Mouse (Mus musculus): ENCODE data around the gene Ccdc12.

Gene Ccdc12

DNA sequence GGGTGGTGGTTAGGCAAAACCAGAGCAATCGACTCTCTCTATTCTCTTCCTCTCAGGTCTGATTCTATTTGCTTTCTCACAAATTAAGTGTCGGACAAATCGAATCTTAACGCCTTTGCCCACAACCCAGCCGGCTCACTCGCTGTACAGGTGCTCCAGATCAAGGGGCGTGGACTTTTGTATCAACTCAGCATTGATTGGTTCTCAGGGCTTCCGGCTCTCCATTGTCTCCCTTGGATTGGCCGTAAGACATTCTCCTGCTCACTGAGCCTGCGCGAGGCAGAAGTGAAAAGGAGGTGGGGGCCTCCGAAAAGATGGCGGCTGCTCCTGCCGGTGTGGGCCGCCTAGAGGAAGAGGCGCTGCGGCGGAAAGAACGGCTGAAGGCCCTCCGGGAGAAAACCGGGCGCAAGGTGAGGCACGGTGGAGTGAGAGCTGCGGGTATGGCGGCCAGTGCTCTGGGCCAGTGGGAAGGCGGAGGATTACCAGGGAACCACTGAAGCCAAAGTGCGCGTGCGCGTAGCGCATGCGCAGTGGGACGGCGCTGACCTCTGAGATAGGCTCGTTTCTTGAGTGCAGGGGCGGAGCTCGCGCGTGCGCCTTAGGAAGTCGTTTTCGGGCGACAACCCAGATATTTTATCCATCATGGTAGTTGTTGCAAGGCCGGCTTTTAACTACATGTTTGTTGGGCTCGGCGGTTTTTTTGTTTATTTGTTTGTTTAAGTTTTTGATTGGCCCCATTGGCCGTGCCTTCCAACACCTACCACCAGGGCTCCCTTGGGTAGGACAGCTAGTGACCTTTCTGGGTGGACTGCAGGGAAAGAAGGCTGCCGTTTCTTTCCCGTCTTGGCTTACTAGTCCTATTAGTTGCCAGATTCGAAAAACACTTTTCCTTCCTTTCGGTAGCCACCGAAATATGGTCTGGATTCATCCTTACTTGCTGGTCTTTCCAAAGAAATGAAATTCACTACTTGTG, at the start of gene Ccdc12:
TSS of gene Ccdc12 (plus strand) at position 255 of the 973 bp plus-strand sequence.
- DNase-seq = peak; percentile 97

DNA sequence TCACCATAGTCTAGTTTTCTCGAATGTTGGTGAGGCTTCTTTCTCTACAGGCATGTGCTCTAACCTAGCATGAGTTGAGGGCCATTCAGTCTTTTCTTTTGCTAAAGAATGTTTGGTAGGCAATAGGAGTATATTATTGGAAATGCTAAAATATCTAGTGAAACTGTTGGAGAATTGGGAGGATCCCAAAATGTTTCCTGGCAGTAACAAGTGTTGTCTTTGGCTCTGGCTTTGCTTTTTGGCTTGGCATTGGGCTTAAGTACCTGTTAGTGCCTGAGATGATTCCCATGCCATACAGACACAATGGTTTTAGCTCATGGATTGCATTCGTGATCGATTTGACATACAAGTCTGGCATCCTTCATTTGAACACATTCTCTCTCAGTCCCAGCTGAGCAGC, 44.8 kb upstream of the Ccdc12 start:
- no peak for DNase-seq

DNA sequence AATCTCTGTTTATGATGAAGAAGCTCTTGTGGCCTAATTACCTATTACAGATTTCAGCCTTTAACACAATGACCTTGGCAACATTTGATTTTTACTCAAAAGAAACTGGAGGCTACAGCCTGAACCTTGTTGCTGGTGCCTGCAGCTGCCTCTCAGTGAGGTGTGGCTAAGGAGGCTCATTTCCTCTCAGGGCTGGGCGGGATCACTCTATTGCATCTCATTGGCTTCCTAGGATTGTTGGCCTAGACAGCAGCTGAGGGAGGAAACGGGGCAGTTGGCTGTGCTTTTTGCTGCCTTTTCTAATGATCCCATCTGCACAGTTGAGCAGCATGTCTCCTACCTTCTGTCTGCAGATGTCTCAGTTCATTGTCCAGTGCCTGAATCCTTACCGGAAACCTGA, 39.2 kb upstream of the Ccdc12 start:
- no peak for DNase-seq

DNA sequence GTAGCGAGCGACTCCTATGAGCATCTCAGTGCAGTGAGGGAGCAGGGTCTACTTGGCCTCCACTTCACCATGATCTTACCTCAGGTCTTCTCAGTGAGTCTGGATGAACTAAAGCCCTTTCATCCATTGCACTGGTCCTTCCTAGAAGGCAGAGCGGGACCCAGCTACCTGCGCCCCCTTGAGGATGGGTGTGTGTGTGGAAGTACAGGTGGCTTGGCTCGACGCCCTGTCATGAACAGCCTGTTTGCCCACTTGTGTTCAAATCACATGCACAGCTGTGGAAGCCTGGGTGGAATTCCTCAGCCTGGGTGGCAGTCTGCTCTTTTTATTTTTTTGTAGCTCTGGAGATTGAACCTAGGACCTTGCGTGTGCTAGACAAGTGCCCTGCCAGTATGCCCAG, 36.1 kb upstream of the Ccdc12 start:
- no peak for DNase-seq

DNA sequence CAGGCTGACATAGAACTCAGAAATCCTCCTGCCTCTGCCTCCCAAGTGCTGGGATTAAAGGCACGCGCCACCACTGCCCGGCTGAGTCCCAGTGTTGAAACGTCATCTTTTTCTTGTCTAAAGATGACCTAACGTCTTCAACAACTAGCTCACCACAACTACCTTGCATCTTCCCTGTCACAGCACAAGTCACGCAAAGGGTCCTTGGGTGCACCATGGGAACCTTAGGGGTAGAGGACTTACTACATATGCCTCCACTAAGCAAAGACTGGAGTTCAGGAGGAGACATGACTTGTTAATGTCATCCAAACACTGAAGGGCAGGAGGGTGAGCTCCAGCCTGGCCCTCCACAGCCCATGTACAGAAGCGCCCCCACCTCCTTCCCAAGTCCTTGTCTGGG, 35.6 kb upstream of the Ccdc12 start:
- DNase-seq = no peak

DNA sequence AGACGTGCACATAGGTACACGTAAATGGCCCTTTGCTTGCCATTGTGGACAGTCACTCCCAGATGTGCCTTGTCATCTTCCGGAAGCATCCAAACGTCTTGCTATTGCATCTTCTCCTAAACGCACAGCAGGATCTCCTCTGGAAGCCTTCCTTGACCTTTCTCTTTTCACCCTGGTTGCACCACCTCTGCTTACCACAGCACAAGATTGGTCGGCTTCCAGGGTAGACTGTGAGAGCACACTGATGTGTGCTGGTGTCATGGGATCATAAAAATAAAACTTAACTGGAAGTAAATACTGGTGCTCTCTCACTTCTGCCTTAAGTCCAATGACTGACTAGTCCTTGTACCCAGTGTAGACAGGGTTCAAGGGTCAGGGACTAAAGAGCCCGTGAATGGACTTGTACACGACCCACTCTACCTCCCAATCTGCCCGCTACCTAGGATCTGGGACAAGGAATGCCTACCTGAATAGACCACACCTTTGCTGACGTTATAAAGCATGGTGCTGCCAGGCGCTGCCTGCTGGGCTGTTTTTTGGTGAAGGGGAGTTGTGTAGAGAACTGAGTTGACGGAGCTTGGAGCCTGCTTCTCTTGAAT, 33.6 kb upstream of the Ccdc12 start:
- no peak for DNase-seq

DNA sequence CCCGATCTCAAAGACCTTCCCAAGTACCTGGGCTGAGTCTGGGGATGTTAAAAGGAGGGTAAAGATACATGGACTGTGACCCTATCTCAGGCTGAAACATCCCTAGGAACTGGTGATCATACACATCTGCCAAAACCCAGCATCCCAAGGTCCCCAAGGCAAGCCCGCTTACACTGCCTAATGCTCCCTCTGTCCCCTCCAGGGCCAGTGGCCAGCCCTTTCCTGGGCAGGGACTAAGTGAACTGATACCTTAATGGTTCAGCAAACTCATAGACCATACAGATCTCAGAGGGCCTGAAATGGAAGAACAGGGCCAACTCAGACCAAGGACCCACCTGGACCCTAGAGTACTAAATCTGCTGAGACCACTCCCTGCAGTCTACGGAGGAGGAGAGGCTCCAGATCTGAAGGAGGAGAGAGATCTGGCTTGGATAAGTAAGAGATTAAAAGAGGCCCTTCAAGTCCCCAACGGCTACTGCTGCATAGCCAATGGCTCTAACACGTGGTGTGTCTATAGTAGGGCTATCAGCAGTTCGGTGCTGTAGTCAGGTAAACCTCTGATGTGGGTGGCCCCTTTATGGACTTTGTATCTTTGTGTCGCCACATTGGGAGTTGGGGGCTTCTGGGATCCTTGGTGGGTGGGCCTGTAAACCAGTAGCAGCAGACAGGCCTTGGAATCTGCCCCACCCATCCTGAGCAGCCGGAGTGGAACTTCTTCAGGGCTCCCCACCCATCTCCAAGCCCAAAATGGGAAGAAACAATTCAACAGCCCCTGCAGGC, 32.7 kb upstream of the Ccdc12 start:
- DNase-seq = no peak

DNA sequence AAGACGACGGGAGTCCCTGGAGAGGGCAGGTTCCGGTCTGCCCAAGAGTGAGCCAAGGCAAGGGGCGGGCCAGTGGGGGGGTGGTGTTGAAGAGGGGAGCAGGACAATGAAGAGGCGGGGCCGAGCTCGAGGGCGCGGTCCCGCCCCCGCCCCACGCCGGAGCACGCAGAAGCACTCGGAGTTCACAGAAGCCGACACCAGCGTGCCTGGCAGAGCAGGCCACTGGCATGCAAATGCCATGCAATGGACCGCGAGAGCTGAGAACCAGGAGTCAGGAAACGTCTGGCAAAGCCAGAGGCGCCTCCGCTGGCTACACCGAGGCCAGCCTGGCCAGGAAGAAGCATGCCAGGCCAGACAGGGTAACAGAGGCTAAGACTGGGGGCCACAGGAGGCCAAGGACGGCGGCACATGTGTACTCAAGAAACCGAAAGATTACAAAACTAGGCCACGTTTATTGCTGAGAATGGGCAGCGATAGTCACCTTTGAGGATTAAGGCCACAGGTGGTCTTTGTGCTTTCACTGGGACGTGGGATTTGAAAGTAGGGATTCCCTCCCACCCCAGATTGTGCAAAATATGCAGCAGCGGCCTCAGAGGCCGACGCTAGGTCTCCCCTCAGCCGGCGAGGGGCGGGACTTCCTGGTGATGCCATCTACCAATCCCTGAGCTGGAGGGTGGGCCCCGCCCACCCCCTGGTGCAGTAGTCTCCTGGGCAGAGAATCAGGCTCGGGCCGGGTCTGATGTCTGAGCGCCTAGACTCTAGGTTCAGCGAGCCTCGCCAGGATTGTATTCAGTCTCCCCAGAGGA, 31.7 kb upstream of the Ccdc12 start, which contains the start of gene Nradd:
TSS of gene Nradd (minus strand) at position 92 of the 806 bp plus-strand sequence.
- DNase-seq = peak; percentile 94

DNA sequence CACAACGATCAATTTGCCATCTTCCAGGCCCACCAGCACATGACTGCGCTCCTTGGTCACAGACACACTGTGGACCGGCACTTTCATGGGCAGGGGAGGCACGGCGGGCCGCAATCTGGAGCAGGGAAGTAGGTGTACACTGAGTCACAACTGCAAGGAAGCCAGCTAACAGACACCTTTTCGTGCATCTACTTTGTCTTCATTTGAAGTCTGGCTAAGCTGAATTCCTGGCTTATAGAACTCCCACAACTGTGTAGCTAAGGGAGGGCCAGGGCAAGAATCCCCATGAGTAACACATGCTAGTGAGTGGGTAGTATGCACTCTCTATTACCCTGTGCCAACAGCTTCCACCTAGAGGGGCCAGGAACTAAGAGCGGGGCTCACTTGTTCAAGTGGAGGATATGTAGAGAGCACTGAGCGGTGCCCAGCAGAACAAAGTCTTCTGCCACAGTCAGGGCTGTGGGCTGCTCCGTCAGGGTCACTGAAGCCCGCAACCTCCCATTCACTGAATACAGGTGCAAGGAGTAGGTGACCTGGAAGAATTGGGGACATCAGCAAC, 30.9 kb upstream of the Ccdc12 start:
- no peak for DNase-seq

DNA sequence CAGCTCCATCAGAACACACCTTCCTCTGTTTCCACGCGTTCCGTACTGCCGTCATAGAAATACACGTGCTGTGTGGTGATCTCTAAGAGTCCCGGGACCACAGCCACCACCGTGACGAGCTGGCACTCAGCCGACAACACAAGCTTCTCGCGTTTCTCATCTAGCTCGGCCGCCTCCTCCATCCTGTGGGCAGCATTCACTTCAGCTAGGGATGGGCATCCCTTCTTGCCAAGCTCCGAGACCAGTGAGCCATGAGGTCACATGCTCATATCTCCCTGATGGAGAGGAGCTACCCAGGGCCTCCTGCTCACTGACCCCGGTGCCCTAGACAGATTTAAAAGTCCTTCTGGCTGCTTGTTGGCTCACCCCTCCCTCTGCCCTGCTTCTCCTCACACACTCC, 26.1 kb upstream of the Ccdc12 start:
- DNase-seq = peak; percentile 65

DNA sequence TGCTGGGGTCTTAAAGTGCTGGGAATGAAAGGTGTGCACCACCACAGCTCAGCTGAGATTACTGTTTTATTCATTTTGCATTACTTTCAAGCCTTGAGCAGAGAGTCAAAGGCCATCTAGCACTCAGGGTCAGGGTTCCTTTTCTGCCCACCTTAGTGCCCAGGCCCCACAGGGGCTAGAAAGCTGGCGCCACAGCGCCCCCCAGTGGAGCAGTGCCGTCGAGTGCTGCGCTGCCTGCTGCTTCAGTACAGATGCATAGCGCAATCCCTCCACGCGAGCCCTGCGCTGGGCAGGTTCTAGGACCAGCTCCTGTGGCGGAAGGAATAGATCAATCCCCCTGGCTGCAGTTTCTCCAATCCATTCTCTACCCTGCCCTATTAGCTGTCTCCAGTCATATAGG, 25.1 kb upstream of the Ccdc12 start:
- DNase-seq = peak; percentile 56

DNA sequence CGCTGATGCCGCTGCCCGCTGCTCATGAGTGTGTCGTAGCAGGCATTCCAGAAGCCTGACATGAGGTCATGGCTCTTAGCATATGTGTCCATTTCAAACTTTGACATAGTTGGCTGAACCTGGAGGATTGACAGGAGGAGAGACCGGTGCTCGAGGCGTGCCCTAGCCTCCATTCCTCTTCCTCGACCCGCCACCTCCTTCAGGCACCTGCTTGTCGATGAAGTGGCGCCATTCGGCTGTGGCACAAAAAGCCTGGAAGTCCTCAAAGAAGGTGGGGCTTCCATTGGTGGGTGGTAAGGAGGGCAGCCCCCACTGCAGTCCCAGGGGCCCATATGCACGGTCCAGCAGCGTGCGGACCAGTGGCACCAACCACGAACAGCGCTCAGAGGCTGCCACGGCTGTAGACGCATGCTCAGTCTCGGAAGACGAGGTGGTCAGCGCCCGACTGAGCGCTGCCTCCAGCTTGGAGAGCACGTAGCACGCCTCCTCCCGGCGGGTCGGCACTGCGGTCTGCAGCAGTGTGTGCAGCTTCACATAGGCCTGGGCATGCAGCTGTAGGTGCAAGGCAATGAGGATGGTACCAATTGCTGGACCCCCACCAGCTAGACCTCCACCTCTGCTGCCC, 24.5 kb upstream of the Ccdc12 start:
- no peak for DNase-seq

DNA sequence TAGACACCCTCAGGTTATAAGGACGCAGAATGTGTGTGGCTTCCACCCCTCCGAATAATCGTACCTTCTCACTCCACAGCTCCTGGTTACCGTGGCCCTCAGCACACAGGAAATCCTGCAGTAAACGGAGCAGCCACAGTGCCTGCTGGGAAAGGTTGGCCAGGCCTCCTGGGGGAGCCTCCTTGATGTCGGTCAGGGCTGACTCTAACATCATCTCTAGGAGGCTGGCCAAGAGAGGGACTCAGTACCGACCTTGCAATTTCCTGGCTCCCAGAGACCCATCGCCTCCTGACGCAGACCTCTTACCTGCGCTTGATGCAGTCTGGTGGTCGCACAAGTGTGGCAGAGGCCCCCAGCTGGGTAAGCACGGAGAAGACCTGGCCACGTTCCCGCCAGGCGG, 23.6 kb upstream of the Ccdc12 start:
- DNase-seq = no peak

DNA sequence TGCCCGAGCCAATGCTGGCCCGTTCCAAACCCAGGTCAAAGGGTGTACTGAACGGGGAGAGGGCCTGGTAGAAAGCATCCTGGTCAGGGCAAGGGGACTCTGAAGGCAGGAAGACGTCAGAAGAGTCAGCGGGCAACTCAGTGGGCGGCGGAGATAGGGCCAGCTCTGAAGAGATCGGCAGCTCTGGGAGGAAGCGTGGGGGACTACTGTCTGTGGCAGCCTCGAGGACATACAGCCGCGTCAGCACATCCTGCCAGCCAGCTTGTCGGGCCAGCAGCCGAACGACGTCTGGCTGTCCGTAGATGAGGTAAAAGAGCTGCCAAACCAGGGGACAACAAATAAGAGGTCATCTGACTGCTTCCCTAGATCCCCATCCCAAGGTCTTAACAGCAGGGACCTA, 22.4 kb upstream of the Ccdc12 start:
- no peak for DNase-seq

DNA sequence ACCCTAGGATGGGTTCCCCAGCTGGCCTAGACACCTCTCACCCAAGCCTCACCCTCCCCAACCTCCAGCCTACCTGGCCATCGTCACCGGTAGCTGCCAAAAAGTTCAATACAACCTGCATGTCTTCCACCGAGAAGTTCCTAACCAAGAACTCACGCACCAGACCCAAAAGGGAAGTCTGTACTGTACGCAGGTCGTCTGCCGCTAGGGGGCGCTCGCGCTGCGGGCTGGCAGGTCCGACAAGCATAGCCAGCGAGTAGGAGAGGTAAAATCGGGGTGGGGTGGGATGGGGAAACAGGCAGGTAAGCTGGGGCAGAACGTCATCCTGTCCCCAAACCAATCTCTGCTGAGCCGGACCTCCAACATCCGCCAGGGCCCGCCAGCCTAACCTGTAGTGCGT, 21.1 kb upstream of the Ccdc12 start:
- peak; percentile 89 for DNase-seq

DNA sequence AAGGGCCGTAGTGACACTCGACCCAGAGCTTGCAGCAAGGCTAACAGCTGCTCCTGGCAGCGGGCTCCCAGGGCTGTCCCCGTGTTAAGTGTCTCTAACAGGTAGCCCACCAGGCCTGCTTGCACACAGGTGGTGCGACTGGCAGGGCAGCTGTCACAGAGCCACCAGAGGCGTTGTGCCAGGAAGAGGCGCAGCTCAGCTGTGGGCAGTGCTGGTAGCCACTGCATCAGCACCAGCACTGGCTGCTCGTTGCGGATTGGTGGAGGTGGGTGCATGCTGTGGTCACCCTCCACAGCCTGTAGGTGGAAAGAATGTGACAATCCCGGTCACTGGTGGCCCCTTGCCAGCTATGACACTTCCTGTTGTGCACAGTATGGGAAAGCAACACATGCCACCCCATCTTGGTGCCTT, 17.7 kb upstream of the Ccdc12 start:
- DNase-seq = no peak

DNA sequence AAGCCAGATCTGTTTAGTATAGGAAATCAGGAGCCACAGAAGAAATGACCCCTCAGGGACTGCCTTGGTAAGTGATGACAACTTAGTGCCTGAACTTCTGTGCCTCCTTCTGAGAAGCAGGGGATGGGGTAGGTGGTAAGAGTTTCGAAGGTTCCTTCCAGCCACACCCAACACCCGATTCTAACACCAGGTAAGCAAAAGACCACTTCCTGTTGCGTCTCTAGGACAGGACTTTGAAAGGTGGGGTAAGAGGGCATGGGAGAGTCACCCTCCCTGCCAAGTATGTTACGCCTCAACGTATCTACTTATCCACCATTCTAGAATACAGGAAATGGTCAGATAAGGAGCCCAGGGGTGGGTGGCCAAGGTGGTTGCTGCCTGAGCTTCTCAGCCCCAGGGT, 15.3 kb upstream of the Ccdc12 start:
- no peak for DNase-seq

DNA sequence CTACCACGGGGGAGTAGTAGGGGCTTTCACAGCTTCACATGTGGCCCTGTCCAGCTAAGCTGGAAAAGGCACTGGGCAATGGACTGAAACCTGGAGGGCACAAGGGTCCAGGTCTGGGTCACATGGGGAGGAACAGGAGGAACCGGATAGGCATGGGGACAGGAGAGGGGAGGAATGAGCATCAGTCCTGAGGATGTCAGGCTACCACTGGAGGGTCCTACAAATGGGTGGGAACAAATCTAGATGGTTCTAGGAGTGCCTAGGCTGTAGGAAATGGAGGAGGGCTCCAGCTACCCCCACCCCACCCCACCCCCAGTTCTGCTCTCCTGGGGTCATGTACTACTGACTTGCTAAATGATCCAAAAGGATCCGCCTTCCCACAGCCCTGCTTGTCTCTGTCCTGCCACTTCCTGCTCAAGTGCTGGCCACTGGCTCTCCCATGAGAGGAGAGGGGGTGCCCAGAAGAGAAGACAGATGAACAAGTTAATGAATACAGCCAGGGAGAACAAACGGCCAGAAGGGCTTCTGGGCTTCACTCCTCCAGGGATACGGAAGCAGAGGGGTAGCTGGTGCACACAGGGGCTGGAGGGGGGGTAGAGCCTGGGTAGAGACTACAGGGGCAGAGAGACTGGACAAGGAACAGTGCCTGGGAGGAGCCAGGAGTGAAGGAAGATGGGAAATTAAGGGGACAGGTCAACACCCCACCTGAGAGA, 13.3 kb upstream of the Ccdc12 start:
- DNase-seq = peak; percentile 49

DNA sequence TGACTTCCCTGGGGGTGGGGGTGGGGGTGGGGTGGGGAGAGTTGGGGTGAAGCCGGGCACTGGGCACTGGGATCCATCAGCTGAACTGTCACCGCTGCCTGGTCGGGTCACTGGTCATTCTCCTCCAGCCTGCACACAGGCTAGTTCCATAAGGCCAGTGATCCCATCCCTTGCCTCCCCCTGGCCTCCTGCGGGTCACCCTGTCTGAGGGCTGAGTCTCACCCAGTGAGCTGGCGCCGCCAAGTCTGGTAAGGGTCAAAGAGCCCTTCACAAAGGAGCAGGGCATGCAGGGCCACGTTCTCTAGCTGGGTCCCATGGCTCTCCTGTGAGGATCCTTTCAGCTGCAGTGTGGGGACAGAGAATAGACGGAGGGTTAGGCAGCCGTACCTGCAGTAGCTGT, 12.5 kb upstream of the Ccdc12 start:
- DNase-seq = peak; percentile 70

DNA sequence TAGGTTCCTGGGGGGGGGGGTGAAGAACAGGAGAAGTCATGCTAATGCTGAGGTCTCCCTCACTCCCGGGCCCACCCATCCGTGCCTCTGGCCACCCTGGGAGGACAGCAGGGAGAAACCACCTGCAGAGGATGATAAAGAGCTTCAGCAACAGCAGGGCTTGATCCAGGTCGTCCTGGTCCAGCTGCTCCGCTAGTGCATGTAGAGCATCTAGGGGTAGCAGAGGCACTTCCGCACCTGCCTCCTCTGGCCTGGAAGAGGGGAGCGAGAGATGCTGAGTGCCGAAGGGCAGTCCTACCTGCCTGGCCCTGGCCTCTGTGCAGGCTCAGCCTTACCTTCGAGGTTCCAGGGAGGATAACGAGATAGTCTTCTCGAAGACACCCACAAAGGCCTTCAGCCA, 12.0 kb upstream of the Ccdc12 start:
- DNase-seq = no peak

DNA sequence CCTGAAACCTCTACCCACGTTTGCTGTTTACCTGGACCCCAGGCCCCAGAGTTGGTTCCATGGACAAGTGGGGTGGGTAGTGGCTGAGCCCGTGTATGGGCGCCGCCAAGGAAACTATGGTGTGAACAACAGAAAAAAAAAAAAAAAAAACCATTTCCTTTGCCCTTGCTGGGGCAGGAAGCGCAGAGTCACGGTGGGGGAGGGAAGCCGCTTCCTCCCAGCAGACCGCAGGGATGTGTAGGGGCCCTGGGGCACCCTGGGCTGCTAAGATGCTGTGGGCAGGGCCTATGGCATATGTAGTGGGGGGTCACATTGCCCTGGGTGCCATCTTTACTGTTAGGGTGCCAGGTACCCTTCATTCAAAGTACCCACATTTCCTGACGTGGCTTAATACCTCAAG, 11.1 kb upstream of the Ccdc12 start:
- no peak for DNase-seq
